Mouse (Mus musculus): ENCODE results near the gene Arhgef18. TPM values are rescaled to one million over a fixed set of nuclear protein-coding genes. Genes with fewer than 3 reads are reported as not detected.

Gene Arhgef18
- total RNA-seq, 2 experiments from 2014 or later, result 10.0 to 10.5 TPM

DNA sequence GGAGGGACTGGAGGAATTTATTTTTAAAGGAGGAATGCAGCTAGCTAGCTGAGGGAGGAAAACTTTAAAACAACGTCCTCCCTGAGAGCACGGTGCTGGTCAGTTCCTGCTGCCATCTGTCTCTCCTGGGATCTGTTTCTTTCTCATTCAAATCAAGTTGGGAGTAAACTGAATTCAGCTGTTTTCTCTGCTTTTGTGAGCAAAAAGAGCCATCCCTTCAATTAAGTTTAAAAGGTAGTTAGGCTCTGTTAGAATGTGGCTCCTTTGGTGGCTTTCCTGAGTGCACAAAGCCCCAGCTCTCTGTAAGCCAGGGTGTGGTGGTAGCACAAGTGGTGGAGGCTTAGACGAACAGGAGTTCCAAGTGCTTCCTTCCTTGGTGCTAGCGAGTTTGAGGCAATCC lies 2.4 kb downstream of the Arhgef18 start:
- DNase-seq, result no peak

DNA sequence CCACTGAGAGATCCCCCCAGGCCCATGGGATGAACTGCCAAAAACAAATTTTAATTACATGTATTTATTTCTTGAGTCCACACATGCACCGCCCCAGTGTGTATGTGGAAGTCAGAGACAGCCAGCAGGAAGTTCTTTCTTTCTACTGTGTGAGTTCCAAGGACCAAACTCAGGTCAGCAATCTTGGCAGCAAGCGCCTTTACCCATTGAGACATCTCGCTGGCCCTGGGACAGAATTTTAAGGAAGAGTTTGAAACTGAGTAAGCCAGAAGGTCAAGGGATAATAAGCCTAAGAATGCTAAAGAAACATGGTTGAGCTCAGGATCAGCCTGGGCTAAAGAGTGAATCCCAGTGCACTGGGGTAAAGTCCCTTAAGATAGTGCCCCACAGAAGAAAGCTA lies 4.8 kb downstream of the Arhgef18 start:
- DNase-seq, result no peak

DNA sequence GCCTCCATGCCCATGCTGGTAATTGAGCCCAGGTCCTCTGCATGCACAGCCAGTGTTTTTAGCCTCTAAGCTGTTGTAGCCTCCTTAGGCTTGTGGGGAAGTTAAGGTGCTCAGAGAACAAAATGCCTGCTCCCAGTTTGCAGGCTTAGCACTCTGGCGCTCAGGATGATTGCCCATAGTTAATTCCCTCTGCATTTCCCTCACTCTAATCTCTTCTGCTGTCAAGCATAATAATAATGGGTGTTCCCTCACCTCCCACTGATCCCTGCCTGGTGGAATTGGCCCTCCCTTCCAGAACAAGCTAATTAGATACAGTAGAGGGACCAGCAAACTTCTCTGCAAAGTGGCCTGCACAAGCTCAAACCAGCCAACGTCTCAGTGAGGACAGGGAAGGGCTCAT lies 7.7 kb downstream of the Arhgef18 start:
- no peak for DNase-seq

DNA sequence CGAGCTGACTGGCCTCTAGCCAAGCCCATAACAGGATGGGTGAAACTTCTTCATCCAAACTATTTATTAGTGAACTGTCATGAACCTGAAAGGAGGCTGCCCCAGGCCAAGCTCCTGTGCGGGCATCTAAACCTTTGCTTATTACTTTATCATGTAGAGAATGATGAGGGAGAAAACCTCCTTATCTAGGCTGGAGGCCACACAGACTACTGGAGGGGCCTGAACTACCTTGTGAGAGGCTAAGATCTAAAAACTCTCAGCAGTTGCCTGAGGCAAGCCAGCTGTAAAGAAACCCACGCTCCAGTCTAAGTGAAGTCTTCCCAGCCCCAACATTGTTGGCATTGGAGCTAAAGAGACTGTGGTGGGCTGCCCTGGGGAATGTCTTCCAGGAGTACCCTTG lies 14.6 kb downstream of the Arhgef18 start:
- no peak for DNase-seq

DNA sequence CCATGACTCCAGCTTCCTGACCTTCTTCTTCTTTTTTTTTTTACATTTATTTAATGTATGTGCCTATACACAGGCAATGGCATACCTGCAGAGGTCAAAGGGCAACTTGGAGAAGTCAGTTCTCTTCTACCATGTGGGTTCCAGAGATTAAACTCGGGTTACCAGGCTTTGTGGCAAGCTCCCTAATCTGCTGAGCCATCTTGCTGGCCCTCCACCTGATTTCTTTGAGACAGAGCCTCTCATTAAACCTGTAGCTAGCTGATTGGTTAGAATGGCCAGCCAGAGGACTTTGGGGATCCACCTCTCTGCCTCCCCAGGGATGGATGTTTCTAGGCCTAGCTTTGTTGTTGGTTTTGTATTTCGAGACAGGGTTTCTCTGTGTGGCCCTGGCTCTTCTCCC lies 18.3 kb downstream of the Arhgef18 start:
- no peak for DNase-seq

DNA sequence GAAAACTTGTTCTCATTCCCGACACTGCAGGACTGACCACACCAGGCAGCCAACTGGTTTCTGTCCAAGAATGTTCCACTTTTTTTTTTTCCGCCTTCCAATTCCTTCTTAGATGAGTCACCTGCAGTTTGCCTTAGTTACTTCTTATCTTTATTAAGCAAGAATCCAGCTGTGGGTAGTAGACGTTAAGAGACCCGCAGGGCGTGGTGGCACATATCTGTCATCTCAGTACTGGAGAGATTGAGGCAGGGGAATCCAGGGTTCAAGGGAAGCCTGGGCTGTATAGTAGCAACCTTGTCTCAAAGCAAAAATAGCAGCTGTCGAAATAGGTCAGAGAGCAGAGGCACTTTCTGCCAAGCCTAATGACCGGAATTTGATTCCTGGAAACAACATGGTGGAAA lies 19.1 kb downstream of the Arhgef18 start:
- DNase-seq, result peak; percentile 20

DNA sequence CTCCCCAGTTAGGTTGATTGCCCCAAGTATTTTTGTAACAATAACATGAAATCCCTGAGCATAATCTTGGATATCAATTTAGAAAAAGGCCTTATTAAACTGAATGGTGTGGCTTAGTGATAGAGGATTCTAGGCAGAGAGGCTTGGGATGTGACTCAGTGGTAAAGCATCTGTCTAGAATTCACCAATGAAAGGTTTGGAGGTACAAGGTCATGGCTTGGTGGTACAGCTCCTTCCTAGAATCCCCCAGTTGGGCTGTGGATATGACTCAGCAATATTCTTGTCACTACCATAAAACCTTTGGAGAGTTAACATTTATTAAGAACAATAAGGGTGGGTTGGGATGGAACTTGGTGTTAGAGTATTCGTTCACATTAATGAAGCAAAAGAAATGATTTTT lies 20.0 kb downstream of the Arhgef18 start:
- no peak for DNase-seq

DNA sequence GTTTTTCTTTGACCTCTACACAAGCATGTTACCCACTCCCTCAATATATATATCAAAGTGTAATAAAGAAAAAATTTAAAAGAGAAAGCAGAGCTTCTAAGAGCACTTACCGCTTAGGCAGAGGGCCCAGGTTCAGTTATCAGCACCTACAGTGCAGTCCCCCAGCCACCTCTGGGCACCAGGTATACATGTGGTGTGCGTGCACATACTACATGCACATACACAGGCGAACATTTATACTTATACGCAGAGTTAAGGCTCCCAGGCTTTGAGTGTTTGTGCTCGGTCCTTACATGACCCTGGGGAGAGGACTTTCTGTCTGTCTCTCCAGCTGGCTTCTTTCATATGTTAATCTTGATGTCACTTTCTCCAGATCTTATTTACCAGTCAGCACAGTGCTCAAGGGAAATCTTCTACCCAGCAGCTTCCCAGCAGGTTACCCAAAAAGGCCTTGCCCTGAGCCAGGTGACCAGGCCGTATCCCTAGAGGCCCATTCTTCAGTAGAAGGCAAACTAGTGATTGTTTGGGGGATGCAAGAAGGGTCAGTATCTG lies 21.9 kb downstream of the Arhgef18 start:
- no peak for DNase-seq

DNA sequence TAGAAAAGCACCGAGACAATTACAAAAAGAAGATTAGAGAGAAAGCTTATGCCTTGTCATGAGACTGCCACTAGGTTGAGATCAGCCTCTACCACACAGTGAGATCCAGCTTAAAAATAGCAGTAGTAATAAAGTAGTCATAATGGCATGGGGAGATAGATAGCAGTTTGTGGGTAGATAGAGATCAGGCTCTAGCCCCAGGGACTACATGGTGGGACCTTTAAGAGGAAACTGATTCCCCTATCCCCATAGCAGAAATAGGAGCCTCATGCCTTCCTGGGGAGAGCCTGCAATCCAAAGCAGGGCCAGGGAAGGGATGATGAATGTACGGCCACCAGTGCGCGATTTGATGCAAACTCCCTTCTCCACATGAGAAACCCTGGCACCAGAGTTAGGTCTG lies 22.5 kb downstream of the Arhgef18 start:
- no peak for DNase-seq

DNA sequence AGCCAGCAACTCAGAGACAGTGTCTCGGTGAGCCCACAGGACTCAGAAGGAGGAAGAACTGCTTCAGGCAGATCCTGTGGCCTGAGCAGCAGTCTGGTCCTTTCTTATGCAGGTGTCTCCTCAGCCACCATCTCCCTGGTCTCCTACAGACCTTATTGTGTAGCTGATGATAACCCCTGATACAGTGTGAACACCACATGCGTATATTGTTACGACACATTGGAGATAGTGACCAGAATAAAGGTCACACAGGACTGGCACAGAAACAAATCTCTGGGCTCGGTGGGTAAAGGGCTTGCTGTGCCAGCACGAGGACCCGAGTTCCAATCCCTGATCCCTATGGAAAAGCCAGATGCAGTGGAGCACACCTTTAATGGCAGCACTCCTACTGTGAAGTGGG lies 22.9 kb downstream of the Arhgef18 start:
- DNase-seq, result no peak

DNA sequence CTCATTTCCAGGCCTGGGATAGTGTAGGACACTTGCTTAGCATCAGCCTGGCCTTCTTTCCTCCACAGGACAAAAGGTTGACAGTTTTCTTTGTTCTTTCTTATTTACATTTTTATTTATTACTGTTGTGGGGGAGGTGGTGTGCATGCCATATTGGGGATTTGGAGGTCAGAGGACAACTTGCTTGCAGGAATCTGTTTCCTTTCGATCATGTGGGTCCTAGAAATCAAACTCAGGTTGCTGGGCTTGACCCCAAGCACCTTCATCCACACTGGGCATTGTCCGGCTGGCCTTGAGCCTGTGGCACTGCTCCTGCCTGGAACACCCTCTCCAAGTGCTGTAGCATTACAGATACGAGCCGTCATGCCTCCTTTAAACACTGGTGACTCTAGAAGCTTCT lies 24.0 kb downstream of the Arhgef18 start:
- DNase-seq, result no peak

DNA sequence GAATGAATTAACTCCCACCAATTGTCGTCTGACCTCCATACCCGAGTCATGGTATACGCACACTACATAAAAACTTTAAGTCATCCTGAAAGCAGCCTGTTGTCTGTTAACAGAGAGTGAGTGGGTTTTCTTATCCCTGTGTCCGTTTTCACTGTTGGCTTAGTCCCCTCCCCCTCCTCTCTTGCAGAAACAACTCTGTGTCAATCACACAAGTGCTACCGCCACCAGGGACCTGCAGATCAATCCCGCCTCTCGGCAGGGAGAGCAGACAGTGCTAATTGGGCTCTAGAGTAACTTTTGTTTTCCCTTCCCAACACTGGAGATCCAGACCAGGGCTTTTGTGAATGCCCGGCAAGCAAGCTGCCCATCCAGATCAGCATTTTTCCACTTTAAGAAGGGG lies 24.6 kb downstream of the Arhgef18 start:
- no peak for DNase-seq

DNA sequence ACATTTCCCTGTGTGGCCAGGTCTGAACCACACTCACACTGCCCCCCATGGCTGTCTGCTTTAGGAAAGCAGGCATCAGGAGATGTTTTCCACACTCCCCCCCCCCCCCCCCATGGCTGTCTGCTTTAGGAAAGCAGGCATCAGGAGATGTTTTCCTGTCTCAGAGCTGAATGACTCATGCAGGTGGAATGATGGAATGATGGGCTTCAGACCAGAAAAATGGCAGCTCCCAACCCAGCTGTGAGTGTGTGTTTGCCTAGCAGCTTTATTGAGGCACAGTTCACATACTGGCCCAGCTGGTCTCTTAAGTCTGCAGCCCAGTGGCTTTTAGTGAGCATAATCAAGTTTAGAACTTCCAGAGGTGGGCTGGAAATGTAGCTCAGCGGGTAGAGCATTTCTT lies 25.3 kb downstream of the Arhgef18 start:
- DNase-seq, result no peak

DNA sequence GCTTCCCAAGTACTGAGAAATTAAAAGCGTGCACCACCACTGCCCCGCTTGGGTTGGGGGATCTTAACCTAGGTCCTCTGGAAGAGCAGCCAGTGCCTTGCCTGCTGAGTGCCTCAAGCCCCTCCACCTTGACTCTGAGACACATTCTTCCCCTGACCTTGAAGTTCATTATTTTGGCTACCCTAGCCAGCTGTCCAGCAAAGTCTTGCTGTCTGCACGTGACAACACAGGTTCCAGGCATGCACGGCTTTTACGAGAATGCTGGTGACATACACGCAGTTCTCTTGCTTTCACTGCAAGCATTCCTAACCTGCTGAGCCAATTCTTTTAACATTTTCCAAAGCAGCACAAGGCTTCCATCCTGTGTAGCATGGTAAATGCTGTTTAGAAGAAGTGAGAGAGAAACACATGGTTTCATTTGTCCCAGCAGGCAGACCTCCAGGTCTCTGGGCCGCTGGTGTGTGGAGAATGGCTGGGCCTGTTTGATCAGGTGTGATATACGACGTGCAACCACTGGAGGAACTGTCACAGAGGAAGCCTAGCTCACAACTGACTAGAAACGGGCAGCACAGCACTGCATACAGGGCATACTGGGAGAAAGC lies 27.4 kb downstream of the Arhgef18 start:
- no peak for DNase-seq

DNA sequence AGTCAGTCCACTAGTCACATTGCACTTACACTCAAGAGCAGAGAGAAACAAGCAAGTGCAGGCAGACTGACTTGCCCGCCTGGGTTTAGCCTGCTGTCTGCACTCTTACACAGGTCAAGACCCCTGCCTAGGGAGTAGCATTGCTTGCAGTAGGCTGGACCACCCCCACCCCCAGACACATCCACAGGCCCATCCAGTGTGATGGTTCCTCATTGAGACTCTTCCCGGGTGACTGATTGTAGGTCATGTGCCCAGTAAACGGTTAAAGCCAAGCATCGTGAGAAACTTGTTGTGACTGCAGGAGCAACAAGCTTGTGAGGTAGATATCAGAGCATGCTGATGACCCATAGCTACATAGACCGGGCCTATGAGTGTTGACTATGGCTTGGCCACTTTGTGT lies 28.7 kb downstream of the Arhgef18 start:
- DNase-seq, result no peak

DNA sequence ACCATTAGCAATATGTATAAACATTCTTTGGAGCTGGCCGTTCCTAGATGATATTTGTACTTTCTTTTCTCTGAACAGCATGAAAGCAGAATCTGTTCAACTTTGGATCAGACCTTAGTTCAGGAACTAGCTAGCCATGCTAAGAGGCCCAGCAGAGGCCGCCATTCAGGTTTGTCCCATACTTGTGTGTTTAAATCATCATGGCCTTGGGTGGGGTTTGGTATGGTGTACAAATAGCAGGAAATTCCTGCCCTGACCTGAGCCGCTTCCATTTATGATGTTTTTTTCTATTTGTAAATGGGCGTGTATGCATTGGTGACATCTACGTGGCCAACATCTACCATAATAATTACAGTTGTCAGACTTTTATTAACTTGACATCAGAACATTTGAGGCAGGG lies 32.4 kb downstream of the Arhgef18 start:
- no peak for DNase-seq

DNA sequence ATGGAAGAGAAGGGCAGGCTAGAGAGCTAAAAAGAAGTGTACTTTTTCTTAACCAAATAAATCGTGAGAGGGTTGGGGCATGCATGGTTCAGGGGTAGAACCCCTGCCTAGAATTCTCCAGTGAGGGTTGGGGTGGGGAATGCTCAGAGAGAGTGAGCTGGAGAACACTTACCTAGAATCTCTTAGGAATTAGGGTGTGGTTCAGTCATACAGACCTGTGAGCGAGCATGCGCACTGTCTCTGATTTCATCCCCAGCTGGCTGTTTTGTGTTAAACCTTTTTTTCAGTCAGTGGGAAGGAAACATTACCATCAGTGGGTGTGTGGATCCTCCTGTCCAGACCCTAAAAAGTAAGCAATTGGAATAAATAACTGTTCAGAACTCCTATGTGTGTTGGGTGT lies 33.4 kb downstream of the Arhgef18 start:
- no peak for DNase-seq

DNA sequence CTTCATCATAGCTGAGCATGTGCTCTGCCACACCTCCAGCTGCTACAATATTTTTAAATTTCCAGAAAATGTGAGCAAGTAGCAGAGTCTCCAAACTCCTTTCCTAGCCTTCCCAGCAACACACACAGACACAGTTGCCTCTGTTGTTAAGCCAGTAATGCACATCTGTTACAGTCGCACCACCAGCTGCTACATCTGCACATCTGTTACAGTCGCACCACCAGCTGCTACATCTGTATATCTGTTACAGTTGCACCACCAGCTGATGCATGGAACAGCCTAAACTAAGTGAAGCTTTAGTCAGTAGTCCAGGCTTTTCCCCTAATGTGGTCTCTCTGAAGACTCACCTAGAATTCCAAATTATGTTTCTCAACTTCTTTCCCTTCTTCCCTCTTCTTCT lies 35.6 kb downstream of the Arhgef18 start:
- no peak for DNase-seq

DNA sequence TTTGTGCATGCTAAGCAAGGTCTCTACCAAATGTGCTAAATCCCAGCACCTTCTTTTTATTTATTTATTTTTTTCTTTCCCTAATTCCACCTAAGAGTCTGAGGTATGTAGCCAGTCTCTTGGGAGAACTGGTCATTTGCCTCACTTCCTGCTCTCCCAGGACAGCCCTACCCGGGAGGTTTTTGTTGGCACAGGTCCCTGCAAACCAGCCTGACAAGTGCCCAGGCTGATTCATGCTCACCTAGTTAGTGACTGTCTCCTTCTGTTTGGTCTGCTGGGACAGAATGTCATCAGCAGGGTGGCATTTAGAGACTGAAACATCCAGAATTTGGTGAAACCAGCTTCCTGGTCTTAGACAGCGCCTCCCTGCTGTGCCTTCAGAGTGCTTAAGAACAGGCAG lies 37.2 kb downstream of the Arhgef18 start:
- DNase-seq, result no peak

DNA sequence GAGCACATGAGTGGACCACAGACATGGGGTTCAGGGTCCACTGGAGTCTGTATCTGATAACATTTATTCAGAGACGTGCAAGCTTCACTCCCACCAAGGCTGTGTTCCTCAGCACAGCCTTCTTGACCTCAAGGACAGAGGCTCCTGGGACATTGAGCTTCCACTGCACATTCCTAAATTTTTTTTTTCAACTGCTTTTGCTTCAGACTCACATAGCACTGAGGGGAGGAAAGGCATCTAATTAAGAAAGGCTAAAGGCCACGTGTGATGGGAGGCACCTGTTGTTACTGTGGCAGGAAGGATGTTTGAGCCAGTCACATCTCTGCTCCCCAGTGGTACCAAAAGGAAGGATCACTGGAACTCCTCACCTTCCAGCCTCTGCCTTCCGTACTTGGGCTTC lies 38.3 kb downstream of the Arhgef18 start:
- no peak for DNase-seq

DNA sequence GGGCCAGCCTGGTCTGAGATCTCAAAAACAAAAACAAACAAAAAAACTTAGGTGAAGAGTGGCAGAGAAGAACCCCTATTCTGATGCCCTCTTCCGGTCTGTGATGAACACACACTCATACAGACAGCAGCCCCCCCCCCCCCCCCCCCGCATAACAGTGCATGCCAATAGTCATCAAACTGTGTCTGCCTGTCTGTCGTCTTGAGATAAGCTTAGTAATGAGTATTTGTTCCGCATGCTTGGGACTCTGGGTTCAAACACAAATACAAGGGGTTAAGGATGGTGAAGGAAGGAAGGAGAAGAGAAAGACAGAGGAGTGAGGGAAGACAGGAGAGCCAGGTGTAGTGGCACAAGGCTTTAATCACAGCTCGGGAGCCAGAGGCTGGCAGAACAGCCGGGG lies 43.7 kb downstream of the Arhgef18 start:
- DNase-seq, result no peak

DNA sequence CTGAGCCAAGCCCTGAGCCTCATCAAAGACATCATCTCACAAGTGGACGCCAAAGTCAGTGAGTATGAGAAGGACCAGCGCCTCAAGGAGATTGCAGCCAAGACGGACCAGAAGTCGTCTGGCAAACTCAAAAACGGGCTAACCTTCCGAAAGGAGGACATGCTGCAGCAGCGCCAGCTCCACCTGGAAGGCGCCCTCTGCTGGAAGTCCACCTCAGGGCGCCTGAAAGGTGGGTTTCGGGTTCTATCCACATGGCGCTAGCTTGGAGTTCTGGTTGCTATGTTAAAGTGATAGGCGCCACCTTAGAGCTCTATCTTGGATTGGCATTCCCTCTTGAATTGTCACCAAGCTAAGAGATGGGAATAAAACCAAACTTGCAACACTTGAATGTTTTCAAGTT lies 46.7 kb downstream of the Arhgef18 start:
- no peak for DNase-seq

DNA sequence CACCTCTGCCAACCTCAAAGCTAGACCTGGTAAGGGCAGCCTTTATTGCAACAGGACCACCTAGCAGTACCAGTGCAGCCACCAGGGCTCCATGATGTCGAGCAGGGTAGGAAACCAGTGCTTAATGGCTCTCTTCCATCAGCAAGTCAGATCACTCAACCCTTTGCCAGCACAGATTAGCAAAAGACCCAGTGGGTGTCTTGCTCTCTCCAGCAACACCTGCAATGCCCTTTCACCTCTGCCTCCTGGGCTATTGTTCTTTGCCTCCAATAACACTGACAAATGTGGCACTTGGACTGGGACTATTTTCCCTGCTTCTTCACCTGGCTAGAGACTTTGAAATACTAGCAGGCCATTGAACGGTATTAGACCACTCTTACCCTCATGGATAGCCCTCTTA lies 56.4 kb downstream of the Arhgef18 start:
- no peak for DNase-seq

DNA sequence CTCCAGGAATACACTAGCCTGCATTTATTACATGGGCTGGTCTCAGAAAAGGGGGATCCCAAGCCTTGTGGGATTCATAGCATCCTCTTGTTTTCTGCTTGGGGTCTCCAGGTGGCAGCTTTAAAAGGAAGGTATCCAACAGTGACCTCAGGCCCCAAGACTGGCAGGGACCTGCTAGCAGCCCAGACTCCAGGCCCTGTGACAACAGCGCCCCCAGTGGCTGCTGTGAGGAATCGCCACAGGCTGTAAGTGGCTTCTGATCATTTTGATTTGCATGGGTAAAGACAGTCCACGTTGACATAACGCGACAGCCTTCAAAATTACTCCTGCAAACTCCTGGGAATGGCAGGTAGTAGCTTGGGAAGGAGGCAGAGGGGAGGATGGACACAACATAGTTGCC lies 57.9 kb downstream of the Arhgef18 start:
- DNase-seq, result no peak

DNA sequence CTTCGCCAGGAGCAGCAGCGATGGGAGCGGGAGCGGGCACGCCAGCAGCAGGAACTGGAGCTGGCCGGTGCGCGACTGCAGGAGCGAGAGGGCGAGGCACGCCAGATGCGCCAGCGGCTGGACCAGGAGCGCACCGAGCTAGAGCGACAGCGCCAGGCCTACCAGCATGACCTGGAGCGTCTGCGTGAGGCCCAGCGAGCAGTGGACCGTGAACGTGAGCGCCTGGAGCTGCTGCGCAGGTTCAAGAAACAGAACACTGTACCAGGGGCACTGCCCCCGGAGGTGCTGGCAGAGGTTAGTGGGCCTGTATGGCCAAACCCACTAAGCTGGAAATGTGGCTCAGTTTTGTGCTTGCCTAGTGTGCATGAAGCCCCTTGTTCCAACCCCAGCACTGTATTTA lies 59.2 kb downstream of the Arhgef18 start:
- DNase-seq, result no peak

Measured in gastrocnemius, postnatal 25 days (tissue).